Mouse (Mus musculus) brain, embryonic 14.5 days (tissue): ENCODE measurements around the gene Cdt1. TPM values are rescaled to one million over a fixed set of nuclear protein-coding genes. Genes with fewer than 3 reads are reported as not detected.

Source experiments
- DNase-seq: peaks from one replicate; pipeline ENCODE4 v3.0.0-alpha.2; 2011; ENCODE audit warnings: low read depth
- CTCF ChIP-seq: fragments of 200-500 bp; IDR thresholded peaks from 2 replicates; pipeline ENCODE4 v1.5.1; 2012; ENCODE audit warnings: inconsistent platforms, mild to moderate bottlenecking, moderate library complexity, borderline replicate concordance; ENCODE audit not compliant: insufficient read depth, insufficient read length; ENCODE audit errors: extremely low read depth
- POLR2A ChIP-seq: fragments of 200-500 bp; IDR thresholded peaks from 2 replicates; pipeline ENCODE4 v1.6.1; 2012; ENCODE audit warnings: mild to moderate bottlenecking, inconsistent platforms, borderline replicate concordance; ENCODE audit not compliant: poor library complexity, insufficient read depth, insufficient read length, severe bottlenecking; ENCODE audit errors: extremely low read depth
- polyA plus RNA-seq: library from polyadenylated mRNA; depleted of rRNA; stranded (reverse); fragments of >200 nt; gene quantifications from 2 replicates; pipeline ENCODE4 v1.2.3, GENCODE M21; 2012

The Cdt1 gene
- polyA plus RNA-seq, 1 experiment = 21.3 TPM

DNA sequence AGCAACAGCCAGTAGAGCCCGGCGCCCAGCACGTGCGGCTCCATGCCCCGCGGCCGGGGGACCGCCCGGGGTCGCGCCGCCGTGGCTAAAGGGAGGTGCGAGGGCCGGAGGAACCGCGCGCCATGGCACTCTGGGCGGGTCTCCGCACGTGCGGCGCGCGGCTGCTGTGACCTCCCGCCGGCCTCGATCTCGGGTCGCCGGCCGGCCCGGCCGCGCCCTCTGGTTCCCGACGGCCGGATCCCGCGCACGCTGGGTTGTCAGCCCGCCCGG, 16.9 kb upstream of the Cdt1 start:
- TF ChIP-seq POLR2A (no peak), CTCF (no peak)
- no peak for DNase-seq

DNA sequence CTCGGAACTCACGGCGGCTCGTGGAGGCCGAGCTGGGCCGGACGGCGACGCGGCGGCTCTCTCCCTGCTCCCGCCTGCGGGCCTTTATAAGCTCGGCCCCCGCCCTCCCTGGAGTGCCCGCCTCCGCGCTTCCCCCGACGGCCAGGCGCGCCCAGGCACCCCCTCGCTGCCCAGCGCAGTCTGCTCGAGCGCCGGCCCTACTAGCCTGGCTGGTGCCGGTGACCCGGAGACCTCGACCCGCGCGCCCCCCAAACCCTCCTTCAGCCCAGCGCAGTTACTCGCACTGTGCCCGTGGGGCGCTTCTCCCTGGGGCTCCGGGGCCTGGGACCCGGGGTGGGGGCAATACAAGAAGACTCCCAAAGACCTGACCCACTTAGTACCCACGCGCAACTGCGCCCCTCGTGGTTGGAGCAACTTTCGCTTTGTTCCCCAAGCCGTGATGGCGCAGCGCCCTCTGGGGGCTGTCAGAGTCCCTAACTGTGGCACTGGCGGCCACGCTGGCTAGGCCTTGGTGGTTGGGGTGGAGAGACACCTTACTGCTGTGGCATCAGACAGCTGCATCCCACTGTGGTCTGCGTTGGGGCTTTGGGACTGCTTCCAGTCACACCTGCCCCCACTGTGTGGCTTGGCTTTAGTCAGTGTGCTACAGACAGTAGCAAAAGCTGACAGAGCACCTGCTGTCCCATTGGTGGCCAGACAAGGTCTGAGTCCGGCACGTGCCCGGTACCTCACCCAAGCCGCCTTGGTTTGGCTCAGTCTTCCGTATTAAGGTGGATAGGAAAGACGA, 16.4 kb upstream of the Cdt1 start, which contains the start of gene Piezo1:
Piezo1 (minus strand) TSS at position 65 of the 787 bp plus-strand sequence.
- TF ChIP-seq CTCF (peak; percentile 85), POLR2A (0 out of 2 replicates have a peak, but pooled peaks have one; percentile 19)
- DNase-seq = peak; percentile 54

DNA sequence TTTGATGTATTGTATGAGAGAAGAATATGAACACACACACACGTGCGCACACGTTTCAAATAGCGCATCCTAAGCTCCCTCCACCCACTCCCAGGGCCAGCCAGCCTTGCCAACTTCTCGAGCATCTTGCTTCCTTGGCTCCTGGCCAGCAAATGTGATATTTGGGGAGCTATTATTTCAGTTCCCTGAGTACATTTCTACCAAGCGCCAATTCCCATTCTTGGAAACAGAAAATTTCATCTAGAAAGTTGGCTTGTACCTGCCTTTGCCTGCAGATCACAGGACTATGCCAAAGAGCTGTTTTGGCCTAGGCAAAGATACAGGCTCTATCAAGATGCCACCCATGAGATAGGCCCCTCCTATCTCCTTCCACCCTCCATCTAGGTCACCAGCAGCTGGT, 13.0 kb upstream of the Cdt1 start:
- DNase-seq = peak; percentile 70
- no peak for TF ChIP-seq POLR2A
- TF ChIP-seq CTCF = no peak

DNA sequence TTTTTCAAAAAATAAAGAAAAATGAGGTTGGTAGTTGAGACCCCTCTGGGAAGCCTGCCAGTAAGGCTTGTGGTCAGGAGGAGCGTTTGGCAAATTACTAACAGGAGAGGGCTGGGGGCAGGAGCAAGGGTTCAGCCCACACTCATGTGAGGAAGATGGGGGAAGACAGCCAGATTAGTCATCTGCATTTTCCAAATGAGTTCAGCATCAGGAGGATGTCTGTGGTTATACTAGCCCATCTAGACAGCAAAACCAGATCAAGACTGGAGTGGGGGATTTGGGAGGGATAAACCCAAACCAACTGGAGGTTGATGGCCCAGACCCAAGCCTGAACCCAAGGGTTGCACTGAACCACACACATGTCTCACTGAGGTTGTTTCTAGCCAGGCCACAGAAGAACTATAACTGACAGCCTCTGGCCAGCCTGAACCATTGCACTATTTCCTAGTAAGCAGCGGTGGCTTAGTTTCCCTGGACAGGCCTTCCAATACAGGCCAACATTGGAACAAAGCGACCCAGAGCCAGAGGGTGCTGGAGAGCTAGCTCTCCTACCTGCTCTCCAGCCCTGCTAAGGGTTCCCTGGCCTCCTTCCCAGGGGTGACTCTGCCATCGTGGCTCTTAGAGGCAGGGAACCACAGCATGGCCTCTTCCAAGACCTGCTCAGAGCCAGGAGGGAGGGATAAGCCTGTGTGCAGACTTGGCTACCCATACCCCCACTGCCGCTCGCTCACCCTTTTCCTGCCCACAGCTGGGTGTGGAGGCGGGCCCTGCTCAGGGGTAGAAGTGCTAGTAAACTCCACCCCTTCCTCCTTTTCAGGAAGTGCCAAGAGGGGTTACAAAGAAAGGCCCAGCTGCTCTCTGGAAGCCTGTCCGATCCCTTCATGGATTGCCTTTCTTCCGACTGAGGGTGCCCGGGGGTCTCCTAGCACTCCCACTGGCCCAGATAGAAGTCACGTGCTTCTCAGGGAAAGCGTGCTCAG, 11.5 kb upstream of the Cdt1 start:
- no peak for DNase-seq
- TF ChIP-seq CTCF (no peak), POLR2A (no peak)

DNA sequence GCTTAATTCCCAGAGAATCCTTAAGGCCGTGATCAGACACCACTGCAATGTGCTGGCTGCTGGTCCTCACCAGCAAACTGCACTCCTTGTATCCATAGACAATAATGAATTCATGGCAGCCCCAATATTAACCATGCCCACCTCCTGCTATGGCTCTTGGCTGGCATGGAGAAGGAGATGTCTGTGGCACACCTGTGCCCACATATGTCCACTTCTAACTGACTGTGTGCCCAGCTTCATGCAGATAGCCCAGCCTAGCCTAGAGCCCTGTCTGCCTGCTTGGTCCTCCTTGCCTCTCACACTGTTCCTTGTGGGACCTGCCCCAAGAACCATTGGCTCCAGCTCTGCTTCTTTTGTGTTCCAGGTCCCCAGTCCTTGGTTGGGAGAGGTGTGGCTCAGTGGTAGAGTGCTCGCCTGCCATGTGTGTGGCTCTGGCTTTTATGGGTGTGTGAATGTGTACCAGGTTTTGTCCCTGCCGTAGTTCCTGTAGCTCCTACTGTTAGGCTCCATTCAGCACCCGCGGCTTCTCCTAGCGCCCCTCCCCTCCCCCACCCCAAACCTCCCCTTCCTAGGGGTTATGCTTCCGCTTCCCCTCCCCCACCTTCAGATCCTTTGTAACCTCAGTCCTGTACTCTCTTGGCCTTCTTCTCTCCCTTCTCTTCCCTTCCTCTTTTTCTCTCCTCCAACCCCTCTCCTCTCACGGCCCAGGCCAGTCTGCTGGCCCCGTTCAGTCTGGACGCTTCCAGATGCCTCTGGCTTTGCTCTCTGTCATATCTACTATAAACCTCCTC, 10.4 kb upstream of the Cdt1 start:
- TF ChIP-seq CTCF = no peak
- TF ChIP-seq POLR2A = no peak
- no peak for DNase-seq

DNA sequence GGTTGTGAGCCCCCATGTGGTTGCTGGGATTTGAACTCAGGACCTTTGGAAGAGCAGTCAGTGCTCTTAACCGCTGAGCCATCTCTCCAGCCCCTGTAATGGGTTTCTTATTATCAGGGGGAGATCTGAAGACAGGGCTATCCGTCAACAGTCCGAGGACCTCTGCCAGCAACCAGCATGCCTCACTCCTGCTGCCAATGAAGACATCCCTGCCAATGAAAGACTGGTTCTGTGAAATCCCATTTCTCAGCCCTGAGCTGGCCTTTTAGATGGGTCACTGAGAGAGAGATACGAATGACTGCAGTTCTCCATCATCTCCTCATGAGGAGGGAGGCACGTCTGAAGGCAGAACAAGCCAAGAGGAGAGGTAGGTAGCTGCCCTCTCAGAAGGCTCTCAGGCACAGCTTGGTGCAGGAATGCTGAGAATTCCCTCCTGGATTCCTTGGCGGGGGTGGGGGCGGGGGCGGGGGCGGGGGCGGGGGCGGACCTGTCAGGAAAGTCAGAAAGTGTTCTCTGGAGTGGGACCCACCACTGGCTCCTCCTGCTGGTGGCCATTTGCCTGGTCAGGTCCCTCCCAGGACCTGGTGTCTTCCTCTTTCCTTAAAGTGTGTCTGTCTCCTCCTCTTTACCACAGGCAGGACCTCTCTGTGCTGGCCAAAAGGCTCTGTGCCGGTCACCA, 9.0 kb upstream of the Cdt1 start:
- no peak for DNase-seq
- TF ChIP-seq POLR2A (no peak), CTCF (no peak)

DNA sequence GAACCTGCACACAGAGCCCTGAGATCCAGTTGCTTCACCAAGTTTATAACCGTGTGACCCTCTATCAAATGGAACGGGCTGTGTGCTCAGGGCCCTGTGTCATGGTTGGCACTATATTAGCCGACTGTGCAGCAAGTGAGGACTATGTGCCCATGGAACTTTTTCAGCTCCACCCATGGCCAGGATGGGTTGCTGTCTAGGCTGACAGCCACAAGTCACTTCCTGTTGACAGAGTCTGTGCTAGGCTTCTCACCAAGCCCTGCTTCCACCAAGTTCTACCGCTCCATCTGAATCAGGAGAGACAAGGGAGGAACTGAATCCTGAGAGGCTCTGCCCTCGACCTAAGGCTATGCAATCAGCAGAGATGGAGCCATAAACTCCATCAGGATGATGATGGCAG, 6.6 kb upstream of the Cdt1 start:
- no peak for TF ChIP-seq CTCF
- no peak for TF ChIP-seq POLR2A

DNA sequence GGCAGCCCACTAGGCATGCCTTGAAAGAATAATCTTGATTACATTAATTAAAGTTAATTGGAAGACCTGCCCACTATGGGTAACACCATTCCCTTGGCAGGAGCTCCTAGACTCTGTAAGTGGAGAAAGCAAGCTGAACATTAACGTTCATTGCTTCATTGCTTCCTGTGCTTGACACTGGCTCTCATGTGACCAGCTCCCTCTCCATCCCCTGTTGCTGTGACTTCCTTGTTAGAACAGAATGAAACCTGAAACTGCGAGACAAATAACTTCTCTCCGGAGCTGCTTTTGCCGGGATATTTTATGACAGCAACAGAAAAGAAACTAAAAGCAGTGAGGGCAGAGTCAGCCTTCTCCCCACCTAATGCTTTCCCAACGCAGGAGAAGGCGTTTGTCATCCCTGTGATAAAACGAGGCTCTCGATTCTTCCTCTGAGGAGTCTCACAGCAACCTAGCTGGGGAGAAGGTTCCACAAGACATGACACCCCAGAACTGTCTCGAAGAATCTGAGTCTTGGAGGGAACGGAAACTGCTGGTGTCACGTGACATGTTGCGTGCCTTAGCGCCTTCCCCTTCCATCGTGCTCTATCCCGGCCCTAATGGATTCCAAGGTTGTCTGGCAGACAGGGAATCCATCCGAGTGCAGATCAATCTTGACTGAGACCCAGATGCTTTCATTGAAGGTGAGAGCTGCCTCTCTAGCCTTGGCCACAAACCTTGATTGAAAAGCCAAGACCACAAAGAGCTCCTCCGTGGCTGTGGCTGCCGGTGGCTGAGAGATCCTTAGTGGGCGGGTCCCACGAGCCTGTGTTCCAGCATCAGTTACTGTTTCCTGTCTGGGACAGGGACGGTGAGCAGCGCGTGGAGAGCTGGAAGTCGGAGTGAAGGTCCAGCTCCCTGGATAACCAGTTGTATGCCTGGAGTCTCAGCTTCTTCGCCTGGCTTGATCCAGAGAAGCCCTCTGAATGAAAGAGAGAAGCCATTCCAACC, 3.2 kb upstream of the Cdt1 start:
- no peak for TF ChIP-seq CTCF
- no peak for TF ChIP-seq POLR2A
- DNase-seq = no peak

More for the DNA sequence above, 6.6 kb upstream of the Cdt1 start:
- no peak for DNase-seq

DNA sequence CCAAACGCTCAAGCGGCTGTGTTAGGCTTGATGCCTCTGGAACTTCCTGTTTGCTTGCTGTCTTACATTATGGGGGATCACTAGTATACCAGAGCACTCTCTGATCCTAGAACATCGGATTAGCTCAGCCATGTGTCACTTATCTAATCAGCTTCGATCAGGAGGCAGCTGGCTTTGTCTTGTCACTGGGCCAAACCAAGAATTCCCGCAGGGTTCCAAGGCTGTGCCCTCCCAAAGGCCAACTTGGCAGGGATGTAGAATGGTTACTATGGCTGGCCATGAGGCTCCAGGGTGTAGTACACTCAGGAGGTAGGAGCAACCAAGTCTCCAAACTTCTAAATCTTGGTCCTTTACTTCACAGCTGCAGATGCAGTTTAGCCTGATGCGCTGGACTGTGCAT, 1.0 kb upstream of the Cdt1 start:
- TF ChIP-seq POLR2A (no peak), CTCF (no peak)
- peak; percentile 26 for DNase-seq

DNA sequence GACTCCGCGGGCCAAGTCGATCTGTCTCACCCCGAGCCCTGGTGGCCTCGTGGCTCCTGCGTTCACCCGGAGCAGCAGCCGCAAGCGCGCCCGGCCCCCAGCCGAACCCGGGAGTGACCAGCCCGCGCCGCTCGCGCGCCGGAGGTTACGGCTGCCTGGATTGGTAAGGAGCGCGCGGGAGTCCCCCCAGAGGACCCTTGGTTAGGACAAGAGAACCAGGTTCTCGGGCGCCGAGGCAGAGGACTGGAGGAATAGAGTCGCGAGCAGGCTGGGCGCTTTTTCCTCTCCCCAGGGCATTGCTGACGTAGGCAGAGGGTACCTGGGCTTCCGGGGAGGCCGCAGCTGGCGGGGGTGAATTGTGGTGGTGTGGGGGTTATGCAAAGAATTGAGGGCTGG, 292 bp downstream of the Cdt1 start:
- no peak for DNase-seq
- TF ChIP-seq POLR2A (no peak), CTCF (no peak)

DNA sequence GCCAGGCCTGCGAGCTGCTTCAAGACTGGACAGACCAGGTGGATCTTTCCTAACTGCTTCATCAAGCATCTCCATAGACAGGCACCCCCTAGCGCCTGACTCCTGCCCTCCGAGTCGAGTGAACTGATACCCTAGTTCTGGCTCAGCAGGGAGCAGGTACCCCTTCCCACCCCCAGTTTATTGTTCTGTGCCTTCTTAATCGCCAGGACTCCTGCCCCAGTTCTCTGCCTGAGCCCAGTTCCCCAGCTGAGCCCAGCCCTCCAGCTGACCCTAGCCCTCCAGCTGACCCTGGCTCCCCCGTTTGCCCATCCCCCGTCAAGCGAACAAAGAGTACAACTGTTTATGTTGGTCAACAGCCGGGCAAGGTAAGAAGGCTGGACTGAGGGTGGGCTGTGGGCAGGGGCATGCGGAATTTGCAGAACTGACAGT, 1.1 kb downstream of the Cdt1 start:
- DNase-seq = no peak
- TF ChIP-seq POLR2A (no peak), CTCF (no peak)
